Mouse (Mus musculus) liver, embryonic 14.5 days (tissue): ENCODE results near the gene Josd2.

ENCODE experiments used
- CTCF ChIP-seq: IDR thresholded peaks from 2 replicates; pipeline ENCODE4 v1.5.1; 2016; ENCODE audit warnings: antibody characterized with exemption, low read depth, control low read depth
- EP300 ChIP-seq: IDR thresholded peaks from 2 replicates; pipeline ENCODE4 v1.6.1; 2016; ENCODE audit warnings: antibody characterized with exemption, low read depth

- TF ChIP-seq CTCF = no peak
- no peak; the same call in 1 of the 2 replicates for TF ChIP-seq EP300
These were observed 3.2 kb downstream of the Josd2 start for GRCm38 (mm10) chr7:44470696-44471612.
